Mouse (Mus musculus) NIH3T3 (cell line): ENCODE data around the gene Olfr323.

Experiments
- DNase-seq: peaks from one replicate; pipeline ENCODE4 v3.0.0-alpha.2; 2012; ENCODE audit warnings: low read depth

Olfr323 gene

GRCm38 (mm10) chr11:58630401-58630800, at the start of gene Olfr323:
Gene Olfr323 (minus strand): TSS chr11:58630501.
- DNase-seq, result no peak

DNA sequence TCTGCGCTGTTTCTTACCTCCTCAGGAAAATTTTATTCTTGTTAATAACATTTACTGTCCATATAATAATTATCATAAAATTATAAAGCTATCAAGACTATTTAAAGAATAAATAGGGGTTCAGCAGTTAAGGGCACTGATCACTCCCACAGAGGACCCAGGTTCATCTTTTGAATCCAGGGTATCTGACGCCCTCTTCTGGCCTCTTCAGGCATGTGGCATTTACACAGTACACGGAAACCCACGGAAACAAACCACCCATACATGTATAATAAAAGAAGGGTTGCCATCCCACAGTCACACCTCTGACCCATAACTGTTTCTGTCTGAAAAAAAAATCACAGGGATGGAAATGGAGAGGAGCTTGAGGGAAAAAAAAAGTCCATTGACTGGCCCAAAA, 41.5 kb upstream of the Olfr323 start:
- no peak for DNase-seq

DNA sequence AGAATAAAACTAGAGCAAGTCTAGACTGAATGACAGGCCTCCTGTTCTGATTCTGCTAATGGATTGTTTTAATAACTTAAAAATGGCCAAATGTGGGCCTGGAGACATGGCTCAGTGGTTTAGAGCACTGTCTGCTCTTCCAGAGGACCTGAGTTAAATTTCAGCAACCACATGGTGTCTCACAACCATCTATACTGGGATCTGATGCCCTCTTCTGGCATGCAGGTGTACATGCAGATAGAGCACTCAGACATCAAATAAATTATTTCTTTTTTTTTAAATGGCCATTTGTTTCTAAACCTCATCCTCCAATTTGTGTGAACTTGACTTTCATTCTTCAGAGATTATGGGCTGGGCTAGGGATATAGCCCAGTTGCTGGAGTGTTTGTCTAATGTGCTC, 39.0 kb upstream of the Olfr323 start:
- DNase-seq, result no peak

DNA sequence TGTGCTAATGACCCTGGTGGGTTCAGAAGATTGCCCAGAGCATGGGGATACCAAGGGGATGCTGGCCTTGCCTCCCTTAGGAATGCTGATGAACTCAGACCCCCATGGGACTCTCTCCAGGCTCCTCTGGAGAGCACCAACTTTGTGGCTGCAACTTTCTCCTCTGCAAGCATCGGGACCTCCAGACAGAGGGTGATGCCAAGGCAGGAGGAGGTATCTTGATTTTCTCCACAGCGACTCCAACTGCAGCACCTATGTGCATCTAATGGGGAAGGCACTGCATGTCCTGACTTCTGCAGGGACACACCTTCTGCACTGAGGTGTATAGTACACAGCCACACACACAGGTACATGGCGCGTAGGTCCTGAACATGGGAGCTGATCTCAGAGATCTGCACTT, 28.3 kb upstream of the Olfr323 start, which contains the start of gene Olfr322:
Olfr322 (plus strand) TSS at position 187 of the 400 bp plus-strand sequence.
- no peak for DNase-seq

DNA sequence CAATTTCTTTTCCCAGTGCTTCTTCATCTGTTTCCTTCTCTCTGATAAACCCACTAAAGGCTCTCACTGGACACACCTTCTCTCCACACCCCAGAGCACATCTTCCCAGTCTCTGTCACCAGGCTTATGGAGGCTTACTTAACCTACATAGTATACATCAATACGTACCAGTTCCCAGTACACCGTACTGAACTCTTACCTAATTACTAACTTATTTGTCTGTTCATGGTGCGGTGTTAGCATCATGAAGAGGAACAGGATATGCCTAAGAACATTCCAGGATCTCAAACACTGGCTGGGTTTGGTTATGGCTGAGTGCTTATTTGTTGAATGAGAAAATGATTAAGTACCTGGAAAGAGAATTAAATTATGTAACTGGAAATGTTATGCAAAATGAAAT, 24.9 kb upstream of the Olfr323 start:
- no peak for DNase-seq

DNA sequence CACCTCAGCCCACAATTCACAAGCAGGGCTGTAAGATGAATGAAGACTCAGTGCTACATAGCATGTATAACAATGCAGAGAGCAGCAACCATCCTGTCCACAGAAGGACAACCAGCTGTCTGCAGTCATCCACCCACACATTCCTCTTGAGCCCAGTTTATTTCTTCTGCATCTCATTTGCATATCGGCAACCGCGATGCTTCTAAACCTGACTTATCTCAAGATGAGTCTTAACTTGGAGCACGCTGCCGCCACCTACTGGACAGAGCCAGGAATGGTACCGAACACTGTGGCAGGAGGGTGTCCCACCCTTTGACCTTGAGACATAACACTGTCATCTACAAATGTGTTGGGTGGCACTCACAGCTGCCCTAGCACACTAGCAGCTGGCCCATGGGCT, 13.0 kb upstream of the Olfr323 start:
- DNase-seq, result peak; percentile 27

- DNase-seq, result no peak
These were observed 11.5 kb upstream of the Olfr323 start for GRCm38 (mm10) chr11:58641638-58642358.

- DNase-seq, result no peak
These were observed 10.8 kb upstream of the Olfr323 start for GRCm38 (mm10) chr11:58641057-58641456.

DNA sequence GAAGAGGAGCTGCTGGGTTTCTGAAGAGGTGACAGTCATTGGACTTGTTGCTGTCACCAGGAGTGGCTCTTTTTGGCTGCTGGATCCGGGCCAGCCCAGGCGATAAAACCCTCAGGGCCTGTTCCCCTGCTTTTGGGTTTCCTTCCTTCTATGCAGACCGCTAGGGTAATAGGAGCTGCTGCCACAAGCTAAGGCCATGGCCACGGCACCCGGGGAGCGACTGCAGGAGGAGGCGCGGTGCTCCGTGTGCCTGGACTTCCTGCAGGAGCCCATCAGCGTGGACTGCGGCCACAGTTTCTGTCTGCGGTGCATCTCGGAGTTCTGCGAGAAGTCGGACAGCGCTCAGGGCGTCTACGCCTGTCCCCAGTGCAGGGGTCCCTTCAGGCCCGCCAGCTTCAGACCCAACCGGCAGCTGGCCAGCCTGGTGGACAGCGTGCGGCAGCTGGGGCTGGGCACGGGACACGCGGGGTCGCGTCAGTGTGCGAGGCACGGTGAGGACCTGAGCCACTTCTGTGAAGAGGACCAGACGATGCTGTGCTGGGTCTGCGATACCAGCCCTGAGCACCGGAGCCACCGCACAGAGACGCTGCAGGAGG, 10.1 kb upstream of the Olfr323 start, which contains the start of gene Trim58:
Trim58 (plus strand) TSS at position 194 of the 596 bp plus-strand sequence.
- DNase-seq, result no peak

DNA sequence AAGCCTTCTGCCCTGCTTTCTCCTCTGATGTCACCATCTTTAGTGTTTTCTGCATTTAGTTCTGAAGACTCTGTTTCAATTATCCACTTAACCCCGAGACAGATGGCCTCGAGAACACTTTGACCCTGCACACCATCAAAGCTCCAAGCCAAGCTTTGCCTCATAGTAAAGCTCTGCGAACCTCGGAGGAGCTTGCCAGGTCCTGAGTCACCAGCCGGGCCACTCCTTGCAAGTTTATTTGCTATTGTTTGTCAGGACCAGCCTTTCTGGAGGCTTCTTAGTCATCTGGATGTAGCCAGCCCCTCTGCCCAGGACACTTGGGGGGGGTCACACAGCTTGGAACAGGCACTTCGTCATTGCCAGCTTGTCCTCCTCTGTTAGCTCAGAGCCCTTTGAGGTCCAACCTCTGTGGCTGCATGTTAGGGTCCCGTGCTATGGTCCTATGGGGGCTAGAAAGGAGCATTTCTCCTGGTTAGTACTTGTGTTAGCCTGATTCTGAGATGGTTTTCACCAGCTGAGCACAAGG, 7.9 kb upstream of the Olfr323 start:
- peak; percentile 54 for DNase-seq

GRCm38 (mm10) chr11:58636376-58636977, 6.2 kb upstream of the Olfr323 start:
- DNase-seq, result peak; percentile 72

- no peak for DNase-seq
These were observed 4.6 kb upstream of the Olfr323 start for GRCm38 (mm10) chr11:58634878-58635277.

DNA sequence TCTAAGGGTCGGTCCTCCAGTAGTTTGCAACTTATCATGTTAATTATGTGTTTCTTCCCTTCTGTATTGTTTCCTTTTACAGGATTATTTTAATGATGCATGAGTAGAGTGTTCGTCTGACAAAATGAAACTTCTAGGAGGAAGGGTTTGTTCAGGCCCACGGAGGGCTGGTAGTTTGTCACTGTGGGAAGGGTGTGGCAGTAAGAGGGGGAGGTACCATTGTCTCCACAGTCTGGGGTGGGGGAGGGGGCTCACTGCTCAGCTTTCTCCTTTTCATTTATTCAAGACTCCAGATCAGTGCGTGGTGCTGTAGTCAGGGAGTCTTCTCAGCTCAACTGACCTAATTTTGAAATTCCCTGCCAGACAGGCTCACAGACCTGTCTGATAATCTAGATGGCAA, 4.2 kb downstream of the Olfr323 start:
- no peak for DNase-seq

DNA sequence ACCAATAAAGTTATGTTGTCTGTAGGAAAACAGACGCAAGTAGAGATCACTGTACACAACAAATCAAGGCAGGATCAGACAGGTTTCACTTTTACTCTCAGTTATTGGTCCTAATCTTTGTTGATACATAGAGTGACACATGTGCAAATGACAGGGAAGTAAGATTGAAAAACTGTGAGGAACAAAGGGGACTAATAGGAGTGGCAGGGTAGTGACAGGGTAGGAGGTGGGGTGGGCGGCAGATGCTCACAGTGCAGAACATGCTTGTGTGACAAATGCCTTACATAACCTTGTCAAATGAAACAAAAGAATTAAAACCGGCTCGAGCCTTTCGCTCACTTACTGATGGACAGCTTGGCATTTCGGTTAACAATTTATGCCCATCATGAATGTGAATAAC, 11.5 kb downstream of the Olfr323 start:
- DNase-seq, result no peak

- no peak for DNase-seq
These were observed 11.9 kb downstream of the Olfr323 start for GRCm38 (mm10) chr11:58618369-58618768.

GRCm38 (mm10) chr11:58615975-58616374, 14.3 kb downstream of the Olfr323 start, which contains the start of gene 2210407C18Rik:
Gene 2210407C18Rik (minus strand): TSS chr11:58616075.
- DNase-seq, result no peak

- no peak for DNase-seq
These were observed 15.8 kb downstream of the Olfr323 start for GRCm38 (mm10) chr11:58614526-58614925.

GRCm38 (mm10) chr11:58613359-58613758, 16.9 kb downstream of the Olfr323 start:
- no peak for DNase-seq

DNA sequence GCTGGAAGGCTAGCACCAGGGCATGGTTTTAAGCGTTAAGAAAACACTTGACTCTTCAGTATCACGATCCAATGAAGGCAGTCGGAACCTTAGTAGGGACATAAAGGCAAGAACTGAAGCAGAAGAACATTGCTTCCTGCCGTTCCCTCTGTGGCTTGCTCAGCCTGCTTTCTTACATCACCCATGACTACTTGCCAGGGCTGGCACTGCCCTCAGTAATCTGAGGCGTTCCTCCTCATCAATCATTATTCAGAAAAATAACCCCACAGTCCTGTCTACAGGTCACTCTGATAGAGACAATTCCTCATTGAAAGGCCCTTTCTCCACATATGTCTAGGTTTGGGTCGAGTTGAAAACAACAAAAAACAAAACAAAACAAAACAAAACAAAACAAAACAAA, 23.3 kb downstream of the Olfr323 start:
- DNase-seq, result no peak

DNA sequence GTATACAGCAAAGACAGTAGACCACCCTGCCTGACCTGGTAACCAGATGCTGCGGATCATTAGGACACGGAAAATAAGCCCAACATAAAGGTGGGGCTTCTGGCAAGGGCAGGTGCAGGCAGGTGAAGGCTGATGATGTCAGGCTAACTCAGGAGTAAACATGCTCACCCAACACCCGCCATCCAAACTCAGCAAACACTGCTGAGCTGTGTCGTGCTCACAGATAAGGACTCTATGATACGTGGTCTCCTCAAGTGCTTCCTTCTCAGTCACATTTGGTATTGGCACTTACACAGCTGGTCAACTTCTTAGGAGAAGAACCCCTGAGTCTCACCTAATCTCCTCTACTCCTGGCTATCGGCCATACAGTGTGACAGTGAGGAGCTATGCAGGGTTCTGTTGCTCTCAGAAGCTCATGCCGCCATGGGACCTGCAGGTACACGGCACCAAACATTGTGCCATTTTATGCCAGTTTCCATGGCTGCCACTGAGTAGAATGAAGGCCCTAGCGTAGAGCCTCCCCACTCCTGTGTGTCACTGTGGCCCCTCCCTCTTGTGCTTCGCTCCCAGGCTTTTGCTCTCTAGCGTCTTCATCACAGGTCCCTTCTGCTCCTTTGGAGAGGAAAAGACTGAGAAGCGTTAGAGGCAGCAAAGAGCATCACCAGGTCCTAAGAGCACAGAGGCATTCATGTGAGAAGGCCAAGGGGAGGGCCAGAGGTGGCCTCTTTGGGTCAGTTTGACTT, 24.0 kb downstream of the Olfr323 start:
- DNase-seq, result no peak

DNA sequence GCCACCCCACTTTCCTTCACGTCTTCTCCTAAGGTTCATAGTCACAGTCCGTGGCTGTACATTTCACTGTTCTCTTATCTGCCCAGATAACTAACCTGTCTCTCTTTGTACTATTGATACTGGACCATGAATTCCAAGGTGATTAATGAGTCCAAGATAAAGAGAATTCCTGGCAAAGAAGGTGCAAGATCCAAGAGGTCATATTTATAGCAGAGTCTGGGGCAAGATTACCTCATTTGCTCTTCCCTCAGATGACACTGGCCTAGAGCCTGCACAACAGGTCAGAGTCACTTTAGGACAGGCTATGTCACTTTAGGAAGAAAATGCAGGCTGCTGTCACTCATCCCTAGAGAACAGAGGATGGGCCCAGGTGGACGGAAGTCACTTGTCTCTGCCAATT, 25.1 kb downstream of the Olfr323 start:
- no peak for DNase-seq

DNA sequence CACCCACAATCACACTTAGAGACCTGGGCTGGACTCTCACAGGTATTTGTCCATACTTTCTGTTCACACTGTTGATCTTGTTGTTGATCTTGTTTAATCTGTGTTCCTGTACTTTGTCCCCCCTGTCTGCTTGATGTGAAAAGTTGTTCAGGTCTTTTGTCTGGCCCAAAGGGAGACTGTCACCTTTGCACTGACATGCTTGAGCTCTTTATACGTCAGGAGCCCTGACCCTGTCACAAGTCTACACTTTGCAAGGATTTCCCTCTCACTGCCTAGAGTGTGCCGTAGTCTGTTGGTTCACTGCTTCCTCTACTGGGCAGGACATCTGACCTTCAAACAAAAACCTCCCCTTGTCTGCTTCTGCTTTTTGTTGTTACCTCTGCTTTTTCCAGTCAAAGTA, 25.6 kb downstream of the Olfr323 start:
- no peak for DNase-seq
